Mouse (Mus musculus) midbrain, embryonic 14.5 days (tissue): ENCODE results near the gene Insc. TPM values are rescaled to one million over a fixed set of nuclear protein-coding genes. Genes with fewer than 3 reads are reported as not detected.

Experiments
- ATAC-seq: fragments of 200-750 bp; cut with Nextera tagmentation; 2 replicates; pipeline ENCODE4 v1.8.0; 2017; ENCODE audit warnings: moderate number of reproducible peaks, moderate library complexity; ENCODE audit not compliant: low FRiP score, low TSS enrichment
- DNase-seq: peaks from one replicate; pipeline ENCODE4 v3.0.0-alpha.2; 2015
- H3K27ac ChIP-seq: fragments of 300-500 bp; sonication (generic); replicated peaks from 2 replicates; pipeline ENCODE4 v1.5.1; 2014; ENCODE audit warnings: mild to moderate bottlenecking, low read depth, low read length, moderate library complexity
- H3K27me3 ChIP-seq: fragments of 300-500 bp; sonication (generic); 2 replicates; pipeline ENCODE4 v1.6.1; 2014; ENCODE audit warnings: low read length, control low read depth, mixed read lengths; ENCODE audit not compliant: control insufficient read depth, insufficient read depth
- H3K36me3 ChIP-seq: fragments of 300-500 bp; sonication (generic); 2 replicates; pipeline ENCODE4 v1.6.1; 2014; ENCODE audit warnings: low read length, control low read depth; ENCODE audit not compliant: control insufficient read depth, insufficient read depth
- H3K4me1 ChIP-seq: fragments of 300-500 bp; sonication (generic); 2 replicates; pipeline ENCODE4 v1.6.1; 2014; ENCODE audit warnings: mild to moderate bottlenecking, antibody characterized with exemption, low read length, control low read depth; ENCODE audit not compliant: control insufficient read depth, insufficient read depth
- H3K4me2 ChIP-seq: fragments of 300-500 bp; sonication (generic); 2 replicates; pipeline ENCODE4 v1.6.1; 2014; ENCODE audit warnings: mild to moderate bottlenecking, low read length, moderate library complexity
- H3K4me3 ChIP-seq: fragments of 300-500 bp; sonication (generic); replicated peaks from 2 replicates; pipeline ENCODE4 v1.5.1; 2014; ENCODE audit warnings: low read depth, low read length
- H3K9ac ChIP-seq: fragments of 300-500 bp; sonication (generic); replicated peaks from 2 replicates; pipeline ENCODE4 v1.6.1; 2014; ENCODE audit warnings: mild to moderate bottlenecking, low read length, moderate library complexity
- H3K9me3 ChIP-seq: fragments of 300-500 bp; sonication (generic); 2 replicates; pipeline ENCODE4 v1.6.1; 2016; ENCODE audit warnings: low read length, control low read depth, mixed read lengths; ENCODE audit not compliant: control insufficient read depth
- WGBS: fragments of 180-500 bp; shearing (Covaris S2); extraction: QIAGEN DNeasy Blood & Tissue Kit; methylation state at CpG from one replicate; pipeline ENCODE4 v1.1.7; 2014; 5-methylcytosine and 5-hydroxymethylcytosine counted together
- polyA plus RNA-seq: library from polyadenylated mRNA; unstranded; fragments of >200 nt; fragmentation: Nextera tagmentation; extraction: Ambion mirVana; gene quantifications from 2 replicates; pipeline ENCODE4 v1.2.1, GENCODE M21; 2014

The Insc gene
- polyA plus RNA-seq, 1 experiment from 2014 or later, result 1.3 TPM

DNA sequence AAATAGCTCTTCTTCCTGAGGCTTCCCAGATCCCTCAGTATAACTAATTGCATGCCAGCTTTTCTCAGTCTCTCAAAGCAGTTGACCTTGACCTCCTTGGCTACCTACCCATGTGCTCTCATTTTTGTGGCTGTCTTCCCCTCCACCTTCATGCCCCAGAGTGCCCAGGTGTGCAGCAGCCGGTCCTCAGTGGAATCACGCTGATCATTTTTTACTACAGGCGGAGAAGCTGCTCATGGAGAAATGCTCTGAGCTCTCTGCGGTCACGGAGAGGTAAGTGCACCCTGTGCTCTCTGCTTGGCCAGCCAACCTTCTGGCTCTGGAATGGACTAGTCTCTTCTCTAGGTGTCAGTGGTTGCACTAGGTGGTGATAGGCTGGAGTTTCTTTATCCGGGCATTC is 48.5 kb downstream of the Insc start:
- no peaks in the 10 kb centered on the region for H3K27me3 ChIP-seq
- H3K4me2 ChIP-seq, result no peak overlapping the region
- H3K36me3 ChIP-seq, result no peaks in the 10 kb centered on the region
- H3K4me1 ChIP-seq, result no peaks in the 10 kb centered on the region
- H3K9ac ChIP-seq, result no peak overlapping the region
- H3K9me3 ChIP-seq, result no peaks in the 10 kb centered on the region
- H3K27ac ChIP-seq, result no peak overlapping the region
- ATAC-seq (no peak), DNase-seq (no peak)
- WGBS, result 92% methylated on average over 6 of the region's 6 CpGs
- H3K4me3 ChIP-seq, result no peak overlapping the region

DNA sequence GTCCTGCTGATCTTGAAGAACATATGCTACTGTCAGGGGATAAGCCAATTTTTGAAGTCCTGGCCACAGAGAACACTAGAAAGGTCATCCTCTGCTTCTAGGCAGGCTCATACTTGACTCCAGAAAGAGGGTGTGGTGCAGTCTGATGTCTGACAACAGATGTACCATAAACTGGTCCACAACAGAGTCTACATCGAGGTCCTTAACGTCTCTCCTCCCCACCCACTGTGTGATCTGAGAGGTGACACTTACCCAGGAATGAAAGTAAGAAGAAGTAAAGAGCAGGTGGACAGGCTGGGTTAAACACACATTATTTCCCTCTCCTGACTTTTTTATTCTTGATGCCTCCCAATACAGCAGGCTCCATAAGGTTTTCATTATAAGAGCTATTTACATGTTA is 50.9 kb downstream of the Insc start:
- ATAC-seq, result no peak
- H3K9me3 ChIP-seq, result no peaks in the 10 kb centered on the region
- H3K36me3 ChIP-seq, result no peaks in the 10 kb centered on the region
- no peak overlapping the region for H3K9ac ChIP-seq
- 97% methylated on average over 2 of the region's 2 CpGs for WGBS
- DNase-seq, result no peak
- no peaks in the 10 kb centered on the region for H3K27me3 ChIP-seq
- H3K4me3 ChIP-seq, result no peak overlapping the region
- H3K4me2 ChIP-seq, result no peak overlapping the region
- no peak overlapping the region for H3K27ac ChIP-seq
- H3K4me1 ChIP-seq, result no peaks in the 10 kb centered on the region

DNA sequence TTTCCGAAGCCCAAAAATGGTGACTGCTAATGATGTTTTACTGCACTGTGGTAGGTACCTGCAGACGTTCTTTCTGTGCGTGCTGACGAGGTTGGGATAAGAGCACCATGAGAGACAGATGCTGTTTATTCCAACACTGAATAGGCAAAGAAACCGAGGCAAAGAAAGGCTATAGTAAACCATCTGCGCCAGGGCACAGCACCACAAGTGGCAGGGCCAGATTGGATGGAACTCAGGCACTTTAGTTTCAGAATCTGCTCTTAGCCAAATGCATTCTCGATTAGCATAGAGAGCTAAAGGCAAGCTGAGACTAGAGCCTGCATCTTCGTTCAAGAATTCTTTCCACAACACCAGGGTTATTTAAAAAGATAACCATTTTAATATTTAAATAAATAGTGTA is 59.1 kb downstream of the Insc start:
- H3K27ac ChIP-seq, result no peak overlapping the region
- no peaks in the 10 kb centered on the region for H3K9me3 ChIP-seq
- H3K27me3 ChIP-seq, result no peaks in the 10 kb centered on the region
- 83% methylated on average over 8 of the region's 8 CpGs for WGBS
- no peak for ATAC-seq
- H3K4me1 ChIP-seq, result no peaks in the 10 kb centered on the region
- H3K36me3 ChIP-seq, result no peaks in the 10 kb centered on the region
- DNase-seq, result no peak
- no peak overlapping the region for H3K9ac ChIP-seq
- H3K4me2 ChIP-seq, result no peak overlapping the region
- no peak overlapping the region for H3K4me3 ChIP-seq

DNA sequence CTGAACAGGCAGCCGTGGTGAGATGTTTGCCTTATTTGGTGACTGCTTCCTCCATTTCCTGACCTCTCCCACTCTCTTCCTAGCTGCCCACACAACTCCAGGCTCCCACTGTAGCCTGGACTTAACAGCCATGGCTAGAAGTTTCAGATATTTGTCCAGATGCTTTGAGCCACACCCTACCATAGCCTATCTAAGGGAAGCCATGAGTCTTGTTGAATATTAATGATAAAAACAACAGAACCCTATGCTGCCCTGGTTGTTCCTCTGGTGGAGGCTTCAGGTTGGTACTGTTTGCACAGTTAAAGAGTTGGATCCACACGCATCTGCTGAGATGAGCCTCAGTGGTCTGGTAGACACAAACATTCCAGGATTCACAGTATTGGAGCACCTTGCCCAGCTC is 61.8 kb downstream of the Insc start:
- WGBS, result 93% methylated on average over 2 of the region's 2 CpGs
- Histone ChIP-seq H3K9ac (no peak overlapping the region), H3K27me3 (no peaks in the 10 kb centered on the region), H3K36me3 (no peaks in the 10 kb centered on the region), H3K27ac (no peak overlapping the region), H3K9me3 (no peaks in the 10 kb centered on the region), H3K4me3 (no peak overlapping the region), H3K4me1 (no peaks in the 10 kb centered on the region), H3K4me2 (no peak overlapping the region)
- DNase-seq (no peak), ATAC-seq (no peak)

DNA sequence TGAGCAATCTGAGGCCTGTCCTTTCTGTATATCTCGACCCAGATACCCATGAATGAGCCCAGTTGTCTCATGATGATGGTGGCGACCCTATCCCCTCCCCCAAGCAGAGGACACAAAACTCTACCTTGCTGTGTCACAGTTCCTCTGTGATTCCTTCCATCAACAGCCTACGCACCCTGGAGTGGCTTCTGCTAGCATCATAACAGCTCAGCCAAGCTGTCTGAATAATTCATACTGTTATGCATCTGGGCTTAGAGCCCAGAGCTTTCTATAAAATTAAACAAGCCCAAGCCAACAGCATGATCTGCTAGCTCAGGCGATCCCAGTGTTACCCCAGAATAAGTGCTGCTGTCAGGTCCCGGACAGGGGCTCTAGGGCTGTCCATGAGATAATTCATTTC is 63.8 kb downstream of the Insc start:
- no peaks in the 10 kb centered on the region for H3K36me3 ChIP-seq
- ATAC-seq (no peak), DNase-seq (no peak)
- no peak overlapping the region for H3K4me3 ChIP-seq
- no peak overlapping the region for H3K27ac ChIP-seq
- no peaks in the 10 kb centered on the region for H3K9me3 ChIP-seq
- H3K27me3 ChIP-seq, result no peaks in the 10 kb centered on the region
- no peak overlapping the region for H3K9ac ChIP-seq
- 77% methylated on average over 5 of the region's 5 CpGs for WGBS
- no peaks in the 10 kb centered on the region for H3K4me1 ChIP-seq
- no peak overlapping the region for H3K4me2 ChIP-seq

DNA sequence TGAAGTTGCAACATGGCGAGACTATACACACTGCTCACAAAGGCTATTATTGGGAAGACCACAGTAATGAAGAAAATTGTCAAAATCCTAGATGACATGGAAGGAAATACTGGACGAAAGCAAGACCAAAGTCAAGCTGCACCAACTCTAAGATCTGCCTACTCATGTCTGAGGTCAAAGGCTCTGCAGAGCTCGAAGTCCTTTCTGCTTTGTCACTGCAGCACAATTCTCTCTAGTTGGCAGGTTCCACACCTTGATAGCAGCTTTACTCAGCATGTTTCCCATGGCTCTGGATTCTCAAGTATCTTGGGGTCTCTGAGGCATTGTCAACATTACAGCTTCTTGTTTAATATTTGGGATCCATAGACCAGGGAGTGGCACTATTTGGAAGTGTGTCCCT is 64.8 kb downstream of the Insc start:
- no peak for ATAC-seq
- no peak overlapping the region for H3K4me3 ChIP-seq
- H3K27me3 ChIP-seq, result no peaks in the 10 kb centered on the region
- no peaks in the 10 kb centered on the region for H3K4me1 ChIP-seq
- no peak overlapping the region for H3K27ac ChIP-seq
- no peak overlapping the region for H3K4me2 ChIP-seq
- no peaks in the 10 kb centered on the region for H3K36me3 ChIP-seq
- no peaks in the 10 kb centered on the region for H3K9me3 ChIP-seq
- 89% methylated on average over 3 of the region's 3 CpGs for WGBS
- DNase-seq, result no peak
- no peak overlapping the region for H3K9ac ChIP-seq

DNA sequence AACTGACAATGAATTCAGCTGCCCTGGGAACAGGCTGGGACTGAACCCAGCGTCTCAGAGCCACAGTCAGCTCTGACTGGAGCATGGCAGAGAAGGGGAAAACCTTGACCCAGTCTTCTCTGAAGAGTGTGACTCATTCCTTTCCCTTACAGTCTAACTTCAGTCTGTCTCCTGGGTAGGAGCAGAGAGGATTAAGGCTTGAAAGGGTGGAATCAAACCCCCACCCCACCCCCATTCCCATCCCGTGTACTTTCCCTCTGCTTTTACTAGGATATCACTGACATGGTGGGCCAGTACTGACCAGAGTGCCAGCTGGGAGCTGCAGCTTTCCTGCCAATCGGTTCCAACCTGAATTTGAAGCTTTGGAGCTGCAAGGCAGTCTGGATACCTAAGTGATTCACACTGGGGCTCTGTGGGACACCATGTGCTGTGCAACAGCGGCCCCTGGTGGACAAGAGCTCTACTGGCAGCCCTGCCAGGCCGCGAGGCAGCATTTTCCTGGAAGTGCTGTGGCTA is 73.9 kb downstream of the Insc start:
- peak; percentile 88 for ATAC-seq

DNA sequence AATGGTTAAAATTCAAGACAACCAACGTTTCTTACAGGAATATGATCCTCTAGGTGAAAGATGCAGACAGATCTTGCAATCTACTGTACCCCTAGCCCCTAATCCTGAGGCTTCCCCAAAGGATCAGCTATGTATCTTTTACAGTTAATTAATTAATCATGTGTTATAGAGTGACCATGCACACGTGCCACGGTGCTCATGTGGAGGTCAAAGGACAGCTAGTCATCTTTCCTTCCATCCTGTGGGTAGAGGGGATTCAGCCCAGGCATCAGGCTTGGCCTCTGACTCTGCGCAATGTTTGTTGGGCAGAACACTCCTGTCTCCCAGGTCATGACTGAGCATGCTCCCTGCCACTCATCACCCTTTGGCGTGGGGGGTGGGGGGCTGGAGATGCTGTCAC is 74.4 kb downstream of the Insc start:
- ATAC-seq, result peak; percentile 34; the same call in 1 of the 2 replicates
- Histone ChIP-seq H3K27me3 (no peaks in the 10 kb centered on the region), H3K4me2 (no peak overlapping the region), H3K4me3 (no peak overlapping the region), H3K9me3 (no peaks in the 10 kb centered on the region), H3K4me1 (no peaks in the 10 kb centered on the region), H3K36me3 (no peaks in the 10 kb centered on the region), H3K27ac (no peak overlapping the region), H3K9ac (no peak overlapping the region)
- no peak for DNase-seq
- WGBS, result 33% methylated on average over 5 of the region's 5 CpGs

More for the DNA sequence above, 73.9 kb downstream of the Insc start:
- Histone ChIP-seq H3K27me3 (no peaks in the 10 kb centered on the region), H3K4me2 (no peak overlapping the region), H3K9ac (no peak overlapping the region), H3K4me3 (no peak overlapping the region), H3K9me3 (no peaks in the 10 kb centered on the region), H3K27ac (no peak overlapping the region), H3K4me1 (no peaks in the 10 kb centered on the region), H3K36me3 (no peaks in the 10 kb centered on the region)
- 9% methylated on average over 6 of the region's 6 CpGs for WGBS
- peak; percentile 96 for DNase-seq

DNA sequence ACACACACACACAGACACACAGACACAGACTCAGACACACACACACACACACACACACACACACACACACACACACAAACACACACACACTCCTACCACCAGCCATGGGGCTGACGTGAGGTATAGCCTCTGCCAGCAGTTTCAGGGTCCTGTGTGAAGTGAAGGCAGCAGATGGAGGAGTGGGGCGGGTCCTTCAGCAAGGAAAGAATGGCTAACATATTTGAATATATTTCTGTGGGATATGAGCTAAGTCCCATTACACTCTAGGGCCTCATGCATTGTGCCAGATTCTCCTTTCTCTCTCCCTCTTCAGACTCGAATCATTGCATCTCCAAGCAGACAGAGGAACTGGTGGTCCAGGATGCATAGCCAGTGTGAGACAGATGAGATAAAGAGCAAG is 74.9 kb downstream of the Insc start:
- Histone ChIP-seq H3K9ac (no peak overlapping the region), H3K27ac (no peak overlapping the region), H3K9me3 (no peaks in the 10 kb centered on the region), H3K4me1 (no peaks in the 10 kb centered on the region), H3K4me2 (no peak overlapping the region), H3K4me3 (no peak overlapping the region), H3K36me3 (no peaks in the 10 kb centered on the region), H3K27me3 (no peaks in the 10 kb centered on the region)
- DNase-seq, result no peak
- no peak for ATAC-seq
- 84% methylated on average over 3 of the region's 3 CpGs for WGBS
